Mouse (Mus musculus): ENCODE data around the gene Lgr4.
"Not testable (repeated sequence)": the region's sequence is repeated elsewhere in the genome, so short reads cannot be mapped to it uniquely, and the experiment has no call there.

Gene Lgr4

GRCm38 (mm10) chr2:109917496-109918413 is at the start of gene Lgr4:
Lgr4 (plus strand) TSS chr2:109917647.
- peak; percentile 98 for DNase-seq

- DNase-seq, result not testable (repeated sequence)
Observed at GRCm38 (mm10) chr2:109879429-109879828, 38.0 kb upstream of the Lgr4 start.

GRCm38 (mm10) chr2:109881111-109881510 is 36.3 kb upstream of the Lgr4 start:
- DNase-seq, result no peak

- DNase-seq, result no peak
Observed at GRCm38 (mm10) chr2:109881625-109882024, 35.8 kb upstream of the Lgr4 start.

- peak; percentile 80 for DNase-seq
Observed at GRCm38 (mm10) chr2:109884106-109884505, 33.3 kb upstream of the Lgr4 start.

GRCm38 (mm10) chr2:109884507-109884906 is 32.9 kb upstream of the Lgr4 start:
- peak; percentile 87 for DNase-seq

- peak; percentile 47 for DNase-seq
Observed at GRCm38 (mm10) chr2:109890068-109890467, 27.4 kb upstream of the Lgr4 start.

GRCm38 (mm10) chr2:109890597-109890996 is 26.9 kb upstream of the Lgr4 start, which contains the start of gene Lin7c:
Lin7c (plus strand) TSS chr2:109890853.
- DNase-seq, result peak; percentile 93

- DNase-seq, result peak; percentile 59
Observed at GRCm38 (mm10) chr2:109891031-109891430, 26.4 kb upstream of the Lgr4 start.

- no peak for DNase-seq
Observed at GRCm38 (mm10) chr2:109891471-109891870, 26.0 kb upstream of the Lgr4 start.

GRCm38 (mm10) chr2:109896311-109896710 is 21.1 kb upstream of the Lgr4 start:
- DNase-seq, result no peak

GRCm38 (mm10) chr2:109902869-109903268 is 14.6 kb upstream of the Lgr4 start:
- no peak for DNase-seq

- peak; percentile 94 for DNase-seq
Observed at GRCm38 (mm10) chr2:109904171-109904821, 13.2 kb upstream of the Lgr4 start.

GRCm38 (mm10) chr2:109909122-109909521 is 8.3 kb upstream of the Lgr4 start:
- DNase-seq, result no peak

GRCm38 (mm10) chr2:109912216-109912615 is 5.2 kb upstream of the Lgr4 start:
- DNase-seq, result no peak

- DNase-seq, result no peak
Observed at GRCm38 (mm10) chr2:109912766-109913165, 4.7 kb upstream of the Lgr4 start.

GRCm38 (mm10) chr2:109913241-109913640 is 4.2 kb upstream of the Lgr4 start:
- DNase-seq, result no peak

GRCm38 (mm10) chr2:109914601-109915000 is 2.8 kb upstream of the Lgr4 start:
- DNase-seq, result no peak

GRCm38 (mm10) chr2:109916782-109917495 is 508 bp upstream of the Lgr4 start:
- DNase-seq, result peak; percentile 57

- DNase-seq, result no peak
Observed at GRCm38 (mm10) chr2:109918592-109919262, 1.3 kb downstream of the Lgr4 start.

GRCm38 (mm10) chr2:109920471-109920870 is 3.0 kb downstream of the Lgr4 start:
- DNase-seq, result no peak

GRCm38 (mm10) chr2:109921298-109922035 is 4.0 kb downstream of the Lgr4 start:
- no peak for DNase-seq
